Mouse (Mus musculus) spleen, postnatal 36 days (tissue): ENCODE results near the gene Clec2d.
A peak's percentile ranks its signal among the peaks of the same experiment; 100 is the strongest.
"Not testable (repeated sequence)": the region's sequence is repeated elsewhere in the genome, so short reads cannot be mapped to it uniquely, and the experiment has no call there.

ENCODE experiments used
- DNase-seq, 2 experiments: peaks; one replicate each; pipeline ENCODE4 v3.0.0; 2022; ENCODE audit warnings: low spot score in 2 of 2, mixed read lengths in 1 of 2

Gene Clec2d

DNA sequence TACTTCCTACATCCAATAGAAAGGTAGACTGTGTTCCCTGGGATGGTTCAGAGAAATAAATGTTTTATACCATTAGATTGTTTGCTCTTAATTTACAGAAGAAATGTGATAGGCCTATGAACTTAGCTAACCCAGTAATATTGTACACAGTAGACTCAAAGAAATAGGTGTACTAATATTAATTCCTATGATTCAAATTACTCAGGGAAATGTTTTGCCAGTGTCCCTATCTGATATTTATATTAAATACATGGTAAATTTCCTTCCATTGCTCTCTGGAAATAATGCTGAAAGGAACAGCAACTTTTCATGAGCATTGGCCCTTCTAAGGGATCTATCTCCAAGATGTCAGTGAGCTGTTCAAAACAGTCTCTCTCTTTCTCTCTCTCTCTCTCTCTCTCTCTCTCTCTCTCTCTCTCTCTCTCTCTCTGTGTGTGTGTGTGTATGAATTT, 6.8 kb downstream of the Clec2d start:
- no peak for DNase-seq

GRCm38 (mm10) chr6:129187816-129188215, 7.4 kb downstream of the Clec2d start:
- DNase-seq, result not testable (repeated sequence)

DNA sequence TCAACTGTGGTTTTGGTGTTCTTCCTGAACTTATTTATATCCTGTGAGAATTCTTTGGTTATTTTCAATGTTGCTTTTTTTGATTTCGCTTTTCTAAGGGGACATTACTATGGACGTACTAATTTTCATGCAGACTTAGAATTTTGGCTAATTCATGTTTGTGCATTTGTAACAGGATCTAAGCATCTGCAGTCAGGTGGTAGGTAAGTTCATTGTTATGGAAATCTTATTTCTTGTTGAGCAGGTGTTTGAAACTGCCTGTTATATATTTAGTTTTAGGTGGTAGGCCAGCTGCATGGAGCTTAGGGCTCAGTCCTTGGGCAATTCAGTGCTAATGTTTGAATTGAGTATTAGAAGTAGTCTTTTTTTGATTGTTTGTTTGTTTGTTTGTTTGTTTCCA, 13.0 kb downstream of the Clec2d start:
- peak; percentile 45 to 49 for DNase-seq

GRCm38 (mm10) chr6:129200066-129200465, 19.7 kb downstream of the Clec2d start:
- DNase-seq, result not testable (repeated sequence)

GRCm38 (mm10) chr6:129202306-129202705, 21.9 kb downstream of the Clec2d start:
- no peak for DNase-seq

DNA sequence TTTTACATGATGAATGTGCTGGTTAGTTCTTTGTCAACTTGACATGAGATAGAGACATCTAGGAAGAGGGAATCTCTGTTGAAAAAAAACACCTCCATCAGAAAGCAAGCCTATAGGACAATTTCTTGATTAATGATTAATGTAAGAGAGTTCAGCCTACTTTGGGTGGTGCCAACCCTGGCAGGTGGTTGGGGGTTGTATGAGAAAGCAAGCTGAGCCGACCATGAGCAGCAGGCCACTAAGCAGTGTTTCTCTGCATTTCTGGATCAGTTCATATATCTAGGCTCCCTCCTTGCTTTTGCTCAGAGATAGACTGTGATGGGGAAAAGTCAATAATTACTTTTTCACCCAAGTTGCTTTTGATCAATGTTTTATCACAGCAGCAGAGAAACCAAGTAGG, 23.9 kb downstream of the Clec2d start:
- no peak for DNase-seq

DNA sequence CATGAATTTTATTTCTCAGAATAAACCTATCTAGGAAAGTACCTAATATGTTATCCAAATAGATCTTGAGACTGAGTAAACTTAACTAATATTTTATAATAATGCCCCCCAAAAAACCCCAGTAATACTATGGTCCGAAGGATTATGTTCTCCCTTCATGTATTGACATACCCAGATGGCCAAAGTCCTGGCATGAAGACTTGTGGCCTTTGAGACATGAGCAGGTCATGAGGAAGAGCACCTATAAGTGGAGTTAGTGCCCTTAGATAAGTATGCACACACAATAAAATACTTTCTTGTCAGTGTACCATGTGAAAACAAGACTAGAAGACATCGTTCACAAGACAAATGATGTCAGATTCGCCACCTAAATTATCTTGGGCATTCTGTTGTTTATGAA, 24.4 kb downstream of the Clec2d start:
- no peak for DNase-seq

DNA sequence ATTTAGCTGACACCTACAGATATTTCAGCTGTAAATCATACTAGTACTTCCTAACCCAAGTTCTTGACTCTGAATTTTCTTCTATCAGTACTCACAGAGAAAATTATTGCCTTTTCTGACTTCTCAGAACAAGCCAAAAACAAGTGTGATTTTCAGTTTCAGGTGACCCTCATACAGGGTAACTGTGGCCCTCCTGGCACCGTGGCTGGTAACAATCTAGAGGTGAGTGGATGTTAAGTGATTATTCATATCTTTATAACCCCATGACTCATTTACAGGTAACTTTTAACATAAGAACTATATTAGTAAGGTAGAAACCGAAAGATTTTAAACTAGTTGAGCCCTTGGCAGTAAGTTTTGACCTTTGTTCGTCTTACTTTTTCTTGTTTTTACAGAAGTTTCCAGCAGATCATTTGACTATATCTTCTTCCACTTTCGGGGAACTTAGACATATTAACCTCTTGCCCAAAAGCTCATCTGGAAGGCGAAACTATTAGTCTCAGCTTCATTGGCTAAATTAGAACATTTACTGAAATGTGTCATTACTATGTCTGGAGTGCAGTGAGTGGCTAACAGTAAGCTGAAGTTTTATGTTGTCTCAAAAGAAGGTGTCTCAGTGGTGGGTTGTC, 28.6 kb downstream of the Clec2d start:
- DNase-seq, result no peak

DNA sequence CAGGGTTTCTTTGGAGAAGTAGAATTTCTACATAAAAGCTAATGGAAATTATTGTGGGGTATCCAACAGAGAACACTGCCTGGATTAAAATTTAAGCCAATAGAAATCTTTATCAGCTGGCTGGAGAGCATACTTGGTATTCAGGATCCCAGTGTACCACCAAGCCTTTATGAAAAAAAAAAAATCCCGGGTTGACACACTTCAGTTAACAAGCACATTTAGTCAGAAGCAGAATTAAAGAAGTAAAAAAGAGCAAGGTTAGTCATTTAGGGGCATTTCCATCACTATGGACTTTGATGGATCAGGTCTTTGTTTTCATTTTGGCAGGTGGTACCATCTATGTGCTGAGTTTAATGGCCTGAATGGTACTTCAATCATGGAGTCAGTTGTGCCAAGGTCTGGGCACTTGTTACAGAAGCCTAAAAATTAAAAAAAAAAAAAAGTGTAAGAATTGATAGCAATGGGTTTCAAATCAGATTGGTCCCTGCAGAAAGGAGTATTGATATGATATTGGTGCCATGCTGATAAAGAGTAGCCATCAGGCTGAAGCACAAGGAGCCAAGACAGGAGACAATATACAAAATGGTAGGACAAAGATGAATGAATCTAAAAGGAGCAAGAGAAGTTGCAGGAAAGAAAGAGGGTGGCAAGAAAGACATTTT, 29.5 kb downstream of the Clec2d start:
- no peak for DNase-seq

DNA sequence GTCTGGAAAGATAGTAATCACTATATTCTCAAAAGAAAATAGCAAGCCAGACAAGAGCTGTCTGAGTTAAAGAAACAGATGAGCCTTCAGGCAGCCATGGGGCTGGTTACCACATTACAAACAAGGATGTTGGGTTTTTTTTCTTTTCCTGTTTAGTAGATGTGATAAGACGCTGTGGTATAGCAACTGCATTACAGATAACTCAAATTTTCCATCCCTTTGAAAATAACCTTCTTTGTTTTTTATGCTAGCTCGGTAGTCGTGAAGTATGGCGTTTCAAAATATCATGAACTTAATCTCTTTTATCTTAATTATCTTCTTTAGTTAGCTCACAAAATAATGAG, 30.0 kb downstream of the Clec2d start:
- no peak for DNase-seq

GRCm38 (mm10) chr6:129212421-129213195, 32.2 kb downstream of the Clec2d start:
- DNase-seq, result no peak

DNA sequence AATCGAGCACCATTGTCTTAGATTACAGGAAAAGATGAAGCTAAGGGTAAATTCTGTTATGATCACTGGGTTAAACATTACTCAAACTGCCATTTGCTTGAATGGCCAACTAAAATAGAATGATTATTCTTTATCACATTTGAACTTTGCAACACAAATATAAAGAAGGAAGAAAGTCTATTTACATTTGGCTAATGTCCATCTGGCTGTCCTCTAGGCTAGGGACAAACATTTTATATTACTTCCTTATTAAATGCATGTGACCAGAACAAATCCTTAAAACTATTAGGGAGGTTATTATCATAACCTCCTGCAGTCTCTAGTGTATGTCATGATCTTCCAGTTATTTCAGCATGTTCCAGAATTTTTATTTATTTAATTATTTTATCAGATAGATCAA, 33.1 kb downstream of the Clec2d start:
- DNase-seq, result no peak

- DNase-seq, result no peak
These were observed 33.8 kb downstream of the Clec2d start for GRCm38 (mm10) chr6:129214263-129214662.

DNA sequence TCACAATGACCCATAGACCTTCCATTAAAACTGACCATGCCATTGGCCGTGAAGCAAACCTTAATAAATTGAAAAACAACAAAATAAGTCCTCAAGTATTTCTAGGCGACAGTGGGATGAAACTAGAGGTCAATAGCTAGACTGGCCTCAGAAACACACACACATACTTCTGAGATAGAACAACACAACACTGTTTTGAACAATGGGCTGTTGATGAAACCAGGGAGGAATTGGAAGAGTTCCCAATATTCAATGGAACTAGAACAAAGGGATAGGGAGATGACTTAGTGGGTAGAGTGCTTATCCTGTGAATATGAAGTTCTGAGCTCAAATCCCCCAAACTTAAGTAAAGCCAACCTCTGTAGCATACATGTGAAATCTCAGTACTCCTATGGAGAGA, 34.6 kb downstream of the Clec2d start:
- no peak for DNase-seq

DNA sequence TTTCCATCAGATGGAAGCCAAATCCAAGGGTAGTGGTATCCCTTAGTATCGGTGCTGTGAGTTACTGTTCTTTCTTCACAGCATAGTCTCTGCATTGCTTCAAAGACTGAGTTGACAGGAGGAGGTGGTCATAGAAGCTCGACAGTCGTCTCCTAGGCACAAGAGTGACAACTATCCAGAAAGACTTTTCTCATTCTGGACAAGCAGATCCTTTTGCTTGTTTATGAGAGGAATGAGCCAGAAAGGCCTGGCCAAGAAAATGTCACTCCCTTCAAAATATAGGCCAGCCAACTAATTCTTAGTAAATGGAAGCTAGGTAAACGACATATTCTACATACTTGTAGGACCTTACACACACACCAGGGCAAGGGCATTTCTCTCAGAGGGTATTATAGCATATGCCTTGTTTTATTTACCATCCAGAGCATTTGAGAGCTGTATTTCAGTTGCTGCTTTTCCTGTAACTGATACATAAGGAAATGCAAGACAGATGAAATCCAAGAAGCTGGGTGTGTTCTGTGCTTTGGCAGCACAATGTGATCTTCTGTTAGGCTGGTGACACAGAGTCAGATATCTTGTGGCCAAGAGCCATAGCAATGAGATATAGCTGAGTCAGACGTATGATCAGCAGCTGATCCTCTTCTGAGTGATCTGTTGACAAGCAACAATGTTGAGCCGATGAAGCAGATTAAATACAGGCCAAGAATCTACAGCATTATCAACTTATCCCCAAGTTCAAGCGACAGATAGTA, 35.6 kb downstream of the Clec2d start:
- no peak for DNase-seq

- no peak for DNase-seq
These were observed 36.4 kb downstream of the Clec2d start for GRCm38 (mm10) chr6:129216721-129217230.

- DNase-seq, result no peak
These were observed 37.8 kb downstream of the Clec2d start for GRCm38 (mm10) chr6:129218191-129218696.

DNA sequence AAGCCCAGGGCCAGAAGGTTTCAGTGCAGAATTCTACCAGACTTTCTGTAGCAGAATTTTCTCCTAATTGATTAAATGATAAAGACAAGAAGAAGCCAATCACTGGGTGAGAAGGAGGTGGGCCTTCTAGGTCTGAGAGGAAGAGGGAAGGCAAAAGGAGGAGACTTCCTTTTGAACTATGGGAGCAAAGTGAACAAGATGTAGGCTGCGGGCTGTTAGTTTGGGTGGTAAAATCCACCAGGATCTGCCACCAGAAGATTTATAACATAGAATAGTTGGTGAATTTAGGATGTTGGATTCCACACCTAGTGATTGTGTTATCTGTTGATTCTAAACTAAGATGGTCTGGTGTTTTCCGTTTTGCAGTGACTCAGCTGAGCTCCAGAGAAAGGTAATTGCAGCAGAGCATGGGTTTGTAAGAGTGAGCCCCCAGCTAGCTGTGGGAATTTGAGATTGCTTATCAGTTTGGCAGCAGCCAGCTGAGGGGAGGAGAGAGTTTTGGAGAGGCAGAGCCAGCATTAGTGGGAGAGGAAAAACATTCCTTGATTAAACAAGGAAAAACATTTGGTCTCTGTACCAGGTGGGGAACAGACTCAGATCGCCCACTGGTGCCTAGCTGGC, 39.6 kb downstream of the Clec2d start:
- no peak for DNase-seq

- DNase-seq, result no peak
These were observed 40.6 kb downstream of the Clec2d start for GRCm38 (mm10) chr6:129221053-129221452.

DNA sequence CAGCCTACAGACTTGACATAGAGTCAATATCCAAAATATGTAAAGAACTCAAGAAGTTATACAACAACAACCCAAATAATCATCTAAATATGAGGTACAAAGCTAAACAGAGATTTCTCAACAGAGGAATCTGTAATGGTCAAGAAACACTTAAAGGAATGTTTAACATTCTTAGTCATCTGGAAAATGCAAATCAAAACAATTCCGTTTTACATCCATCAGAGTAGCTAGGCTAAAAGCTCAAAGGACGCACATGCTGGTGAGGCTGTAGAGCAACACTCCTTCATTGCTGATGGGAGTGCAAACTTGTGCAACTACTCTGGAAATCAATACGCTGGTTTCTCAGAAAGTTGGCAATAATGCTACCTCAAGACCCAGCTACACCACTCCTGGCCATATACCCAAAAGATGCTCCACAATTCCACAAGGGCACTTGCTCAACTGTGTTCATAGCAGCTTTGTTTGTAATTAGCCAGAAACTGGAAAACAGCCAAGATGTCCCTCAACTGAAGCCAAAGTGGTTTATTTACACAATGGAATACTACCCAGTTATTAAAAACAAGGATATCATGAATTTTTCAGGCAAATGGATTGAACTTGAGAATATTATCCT, 41.9 kb downstream of the Clec2d start:
- DNase-seq, result no peak

- no peak for DNase-seq
These were observed 43.2 kb downstream of the Clec2d start for GRCm38 (mm10) chr6:129223611-129224010.
